Mouse (Mus musculus) midbrain, postnatal 0 days (tissue): ENCODE measurements around the gene Abcc2. TPM values are rescaled to one million over a fixed set of nuclear protein-coding genes. Genes with fewer than 3 reads are reported as not detected.

Experiments used
- ATAC-seq: fragments of 200-750 bp; cut with Nextera tagmentation; 2 replicates; pipeline ENCODE4 v1.8.0; 2017; ENCODE audit warnings: moderate number of reproducible peaks, mild to moderate bottlenecking, moderate TSS enrichment, moderate library complexity; ENCODE audit not compliant: low FRiP score
- DNase-seq: peaks from one replicate; pipeline ENCODE4 v3.0.0-alpha.2; 2015; ENCODE audit warnings: low spot score
- H3K27ac ChIP-seq: fragments of 300-500 bp; sonication (generic); 2 replicates; pipeline ENCODE4 v1.5.1; 2014; ENCODE audit warnings: low read depth, mild to moderate bottlenecking, low read length, mixed read lengths
- H3K27me3 ChIP-seq: fragments of 300-500 bp; sonication (generic); 2 replicates; pipeline ENCODE4 v1.6.1; 2014; ENCODE audit warnings: low read length, control low read depth, mixed read lengths; ENCODE audit not compliant: insufficient read depth
- H3K36me3 ChIP-seq: fragments of 300-500 bp; sonication (generic); 2 replicates; pipeline ENCODE4 v1.6.1; 2014; ENCODE audit warnings: low read length, control low read depth, mixed read lengths; ENCODE audit not compliant: insufficient read depth
- H3K4me1 ChIP-seq: fragments of 300-500 bp; sonication (generic); 2 replicates; pipeline ENCODE4 v1.6.1; 2014; ENCODE audit warnings: mild to moderate bottlenecking, control low read depth, antibody characterized with exemption, low read length, mixed read lengths; ENCODE audit not compliant: insufficient read depth
- H3K4me2 ChIP-seq: fragments of 300-500 bp; sonication (generic); 2 replicates; pipeline ENCODE4 v1.6.1; 2014; ENCODE audit warnings: low read depth, mild to moderate bottlenecking, low read length, mixed read lengths; ENCODE audit not compliant: poor library complexity, severe bottlenecking
- H3K4me3 ChIP-seq: fragments of 300-500 bp; sonication (generic); 2 replicates; pipeline ENCODE4 v1.5.1; 2014; ENCODE audit warnings: low read depth, mild to moderate bottlenecking, low read length, moderate library complexity
- H3K9ac ChIP-seq: fragments of 300-500 bp; sonication (generic); replicated peaks from 2 replicates; pipeline ENCODE4 v1.6.1; 2014; ENCODE audit warnings: mild to moderate bottlenecking, low read length, moderate library complexity, mixed read lengths; ENCODE audit not compliant: poor library complexity, severe bottlenecking
- H3K9me3 ChIP-seq: fragments of 300-500 bp; sonication (generic); 2 replicates; pipeline ENCODE4 v1.6.1; 2016; ENCODE audit warnings: low read length, control low read depth
- CTCF ChIP-seq: IDR thresholded peaks from 2 replicates; pipeline ENCODE4 v1.5.1; 2016; ENCODE audit warnings: antibody characterized with exemption, mild to moderate bottlenecking
- WGBS: fragments of 180-500 bp; shearing (Covaris S2); extraction: QIAGEN DNeasy Blood & Tissue Kit; methylation state at CpG from one replicate; pipeline ENCODE4 v1.1.7; 2014; 5-methylcytosine and 5-hydroxymethylcytosine counted together
- polyA plus RNA-seq: library from polyadenylated mRNA; unstranded; fragments of >200 nt; fragmentation: Nextera tagmentation; extraction: Ambion mirVana; gene quantifications from 2 replicates; pipeline ENCODE4 v1.2.1, GENCODE M21; 2015
- total RNA-seq: library from RNA; depleted of rRNA; stranded (reverse); fragments of >200 nt; gene quantifications from 2 replicates; pipeline ENCODE4 v1.2.3, GENCODE M21; 2014

Gene Abcc2
- total and polyA plus RNA-seq, 2 experiments from 2014 or later: 0.07 to 0.22 TPM

GRCm38 (mm10) chr19:43815661-43816414, 33.8 kb downstream of the Abcc2 start:
- WGBS: 61% methylated on average over 14 of the region's 14 CpGs

GRCm38 (mm10) chr19:43826855-43827254, 44.9 kb downstream of the Abcc2 start:
- H3K9ac ChIP-seq: no peak overlapping the region
- WGBS: 75% methylated on average over 8 of the region's 8 CpGs
- H3K4me2 ChIP-seq: no peak overlapping the region
- H3K4me1 ChIP-seq: no peaks in the 10 kb centered on the region
- no peak for TF ChIP-seq CTCF
- no peaks in the 10 kb centered on the region for H3K9me3 ChIP-seq
- DNase-seq (no peak), ATAC-seq (no peak)
- H3K4me3 ChIP-seq: no peak overlapping the region
- no peaks in the 10 kb centered on the region for H3K36me3 ChIP-seq
- peaks cover 3% of the 10 kb centered on the region; the same call in 1 of the 2 replicates for H3K27me3 ChIP-seq
- H3K27ac ChIP-seq: no peak overlapping the region

More at GRCm38 (mm10) chr19:43815661-43816414, 33.8 kb downstream of the Abcc2 start:
- Histone ChIP-seq H3K36me3 (no peaks in the 10 kb centered on the region), H3K27ac (no peak overlapping the region), H3K27me3 (no peaks in the 10 kb centered on the region), H3K9ac (no peak overlapping the region), H3K4me3 (no peak overlapping the region), H3K4me1 (no peaks in the 10 kb centered on the region), H3K4me2 (no peak overlapping the region; the same call in 1 of the 2 replicates), H3K9me3 (no peaks in the 10 kb centered on the region)
- TF ChIP-seq CTCF: no peak
- DNase-seq (no peak), ATAC-seq (no peak)

- no peak for ATAC-seq
- H3K4me3 ChIP-seq: no peak overlapping the region
- no peaks in the 10 kb centered on the region for H3K4me1 ChIP-seq
- no peaks in the 10 kb centered on the region for H3K36me3 ChIP-seq
- DNase-seq: peak; percentile 90
- TF ChIP-seq CTCF: peak; percentile 98
- 0 out of 2 replicates have a peak overlapping the region, but pooled peaks have one; percentile 2 for H3K4me2 ChIP-seq
- 24% methylated on average over 21 of the region's 21 CpGs for WGBS
- H3K27me3 ChIP-seq: peaks cover 3% of the 10 kb centered on the region; the same call in 1 of the 2 replicates
- H3K9me3 ChIP-seq: no peaks in the 10 kb centered on the region
- H3K9ac ChIP-seq: no peak overlapping the region
- no peak overlapping the region for H3K27ac ChIP-seq
Observed at GRCm38 (mm10) chr19:43832425-43833069, 50.6 kb downstream of the Abcc2 start.

GRCm38 (mm10) chr19:43843184-43843583, 61.2 kb downstream of the Abcc2 start:
- TF ChIP-seq CTCF: no peak

GRCm38 (mm10) chr19:43845331-43845908, 63.4 kb downstream of the Abcc2 start:
- DNase-seq (no peak), ATAC-seq (no peak)
- WGBS: 76% methylated on average over 7 of the region's 7 CpGs
- H3K36me3 ChIP-seq: peaks cover 31% of the 10 kb centered on the region
- TF ChIP-seq CTCF: no peak
- no peak overlapping the region for H3K4me2 ChIP-seq
- H3K4me3 ChIP-seq: no peak overlapping the region
- H3K27me3 ChIP-seq: no peaks in the 10 kb centered on the region
- no peaks in the 10 kb centered on the region for H3K4me1 ChIP-seq
- no peak overlapping the region for H3K27ac ChIP-seq
- H3K9me3 ChIP-seq: no peaks in the 10 kb centered on the region
- no peak overlapping the region for H3K9ac ChIP-seq

More at GRCm38 (mm10) chr19:43843184-43843583, 61.2 kb downstream of the Abcc2 start:
- Histone ChIP-seq H3K9ac (no peak overlapping the region), H3K4me1 (no peaks in the 10 kb centered on the region), H3K36me3 (peaks cover 14% of the 10 kb centered on the region; the same call in 1 of the 2 replicates), H3K27ac (no peak overlapping the region), H3K9me3 (no peaks in the 10 kb centered on the region), H3K27me3 (no peaks in the 10 kb centered on the region), H3K4me3 (no peak overlapping the region), H3K4me2 (no peak overlapping the region)
- 85% methylated on average over 9 of the region's 9 CpGs for WGBS
- ATAC-seq (no peak), DNase-seq (no peak)
